Mouse (Mus musculus) midbrain, embryonic 11.5 days (tissue): ENCODE measurements around the gene Phox2a. TPM values are rescaled to one million over a fixed set of nuclear protein-coding genes. Genes with fewer than 3 reads are reported as not detected.

Experiments used
- ATAC-seq: fragments of 200-750 bp; cut with Nextera tagmentation; 2 replicates; pipeline ENCODE4 v1.8.0; 2017; ENCODE audit warnings: moderate TSS enrichment, moderate library complexity; ENCODE audit not compliant: low FRiP score
- DNase-seq: peaks from one replicate; pipeline ENCODE4 v3.0.0; 2015; ENCODE audit warnings: low spot score; ENCODE audit errors: missing footprints
- H3K27ac ChIP-seq: fragments of 300-500 bp; sonication (generic); 2 replicates; pipeline ENCODE4 v1.5.1; 2014; ENCODE audit warnings: low read depth, low read length
- H3K27me3 ChIP-seq: fragments of 300-500 bp; sonication (generic); 2 replicates; pipeline ENCODE4 v1.6.1; 2014; ENCODE audit warnings: mild to moderate bottlenecking, low read length, moderate library complexity, mixed read lengths; ENCODE audit not compliant: control insufficient read depth, insufficient read depth
- H3K36me3 ChIP-seq: fragments of 300-500 bp; sonication (generic); 2 replicates; pipeline ENCODE4 v1.6.1; 2014; ENCODE audit warnings: mild to moderate bottlenecking, low read length, moderate library complexity, mixed read lengths; ENCODE audit not compliant: control insufficient read depth, insufficient read depth
- H3K4me1 ChIP-seq: fragments of 300-500 bp; sonication (generic); 2 replicates; pipeline ENCODE4 v1.6.1; 2014; ENCODE audit warnings: low read length; ENCODE audit not compliant: control insufficient read depth, insufficient read depth
- H3K4me2 ChIP-seq: fragments of 300-500 bp; sonication (generic); 2 replicates; pipeline ENCODE4 v1.6.1; 2014; ENCODE audit warnings: mild to moderate bottlenecking, moderate library complexity
- H3K4me3 ChIP-seq: fragments of 300-500 bp; sonication (generic); 2 replicates; pipeline ENCODE4 v1.5.1; 2014; ENCODE audit warnings: low read depth, low read length
- H3K9ac ChIP-seq: fragments of 300-500 bp; sonication (generic); 2 replicates; pipeline ENCODE4 v1.6.1; 2014; ENCODE audit warnings: low read length
- H3K9me3 ChIP-seq: fragments of 300-500 bp; sonication (generic); 2 replicates; pipeline ENCODE4 v1.6.1; 2016; ENCODE audit warnings: low read length; ENCODE audit not compliant: control insufficient read depth
- WGBS: fragments of 180-500 bp; shearing (Covaris S2); extraction: QIAGEN DNeasy Blood & Tissue Kit; methylation state at CpG from one replicate; pipeline ENCODE4 v1.1.7; 2014; 5-methylcytosine and 5-hydroxymethylcytosine counted together
- polyA plus RNA-seq: library from polyadenylated mRNA; unstranded; fragments of >200 nt; fragmentation: Nextera tagmentation; extraction: Ambion mirVana; gene quantifications from 2 replicates; pipeline ENCODE4 v1.2.1, GENCODE M21; 2014

Phox2a gene
- polyA plus RNA-seq, 1 experiment from 2014 or later = 1.1 TPM

DNA sequence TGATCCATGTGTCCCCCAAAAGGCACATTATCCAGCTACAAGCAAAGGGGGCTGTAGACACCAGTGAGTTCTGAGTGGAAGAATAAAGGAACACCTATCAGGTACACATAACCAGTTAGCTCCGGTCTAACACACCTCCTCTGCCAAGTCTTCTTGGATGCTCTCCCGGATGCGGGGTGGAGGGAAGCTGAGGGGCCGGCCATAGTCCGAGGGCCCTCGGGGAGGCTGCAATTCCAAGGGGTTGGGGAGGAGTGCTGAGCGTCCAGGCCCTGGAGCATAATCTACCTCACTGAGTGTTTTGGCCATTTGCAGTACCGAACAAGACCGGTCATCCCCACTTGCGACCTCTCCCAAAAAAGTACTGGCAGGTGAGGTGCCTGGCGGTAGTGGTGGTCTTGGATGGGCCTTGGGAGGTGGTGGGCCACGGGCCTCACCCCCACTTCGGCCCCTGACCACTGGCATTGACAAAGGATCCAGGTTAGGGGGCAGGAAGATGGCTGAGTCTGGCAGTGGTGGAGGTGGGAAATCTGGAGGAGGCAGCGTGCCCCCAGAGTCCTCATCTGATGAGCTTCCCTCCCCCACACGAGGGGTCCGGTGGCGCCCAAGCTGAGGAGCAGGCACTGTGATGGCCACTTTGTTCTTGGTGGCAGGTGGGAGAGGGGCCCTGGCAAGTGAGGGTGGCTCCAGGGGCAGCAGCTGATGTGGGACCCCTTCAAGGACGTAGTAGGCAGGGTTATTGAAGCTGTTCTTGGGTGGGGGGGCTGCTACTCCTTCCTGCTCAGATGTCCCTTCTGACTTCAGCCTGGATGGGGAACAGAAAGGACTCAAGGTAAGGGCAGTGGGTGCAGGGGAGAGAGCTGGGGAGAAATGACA, 5.9 kb downstream of the Phox2a start:
- peaks cover 35% of the 10 kb centered on the region for H3K27me3 ChIP-seq
- ATAC-seq (no peak), DNase-seq (peak; percentile 87)
- H3K4me3 ChIP-seq = no peak overlapping the region
- H3K4me1 ChIP-seq = peaks cover 13% of the 10 kb centered on the region
- peaks cover 16% of the 10 kb centered on the region for H3K36me3 ChIP-seq
- no peak overlapping the region for H3K9ac ChIP-seq
- no peak overlapping the region for H3K4me2 ChIP-seq
- no peak overlapping the region for H3K27ac ChIP-seq
- 86% methylated on average over 18 of the region's 18 CpGs for WGBS
- no peaks in the 10 kb centered on the region for H3K9me3 ChIP-seq

DNA sequence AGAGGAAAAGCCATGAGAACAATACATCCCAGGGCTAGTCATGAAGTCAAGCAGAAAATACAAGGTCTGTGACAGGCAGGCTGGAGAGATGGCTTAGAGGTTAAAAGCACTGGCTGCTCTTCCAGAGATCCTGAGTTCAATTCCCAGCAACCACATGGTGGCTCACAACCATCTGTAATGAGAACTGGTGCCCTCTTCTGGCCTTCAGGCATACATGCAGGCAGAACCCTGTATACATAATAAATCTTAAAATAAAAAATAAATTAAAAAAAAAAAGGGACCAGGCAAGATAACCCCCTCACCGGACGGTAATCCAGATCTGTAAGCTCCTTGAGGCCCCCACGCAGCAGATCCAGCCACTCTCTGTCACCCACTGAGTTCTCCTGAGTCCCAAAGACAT, 12.3 kb downstream of the Phox2a start:
- Histone ChIP-seq H3K9me3 (no peaks in the 10 kb centered on the region), H3K36me3 (peaks cover 50% of the 10 kb centered on the region), H3K4me3 (no peak overlapping the region), H3K27me3 (no peaks in the 10 kb centered on the region), H3K9ac (no peak overlapping the region), H3K4me1 (peaks cover 15% of the 10 kb centered on the region; the same call in 1 of the 2 replicates), H3K27ac (no peak overlapping the region), H3K4me2 (no peak overlapping the region)
- DNase-seq (no peak), ATAC-seq (no peak)
- 92% methylated on average over 3 of the region's 3 CpGs for WGBS

DNA sequence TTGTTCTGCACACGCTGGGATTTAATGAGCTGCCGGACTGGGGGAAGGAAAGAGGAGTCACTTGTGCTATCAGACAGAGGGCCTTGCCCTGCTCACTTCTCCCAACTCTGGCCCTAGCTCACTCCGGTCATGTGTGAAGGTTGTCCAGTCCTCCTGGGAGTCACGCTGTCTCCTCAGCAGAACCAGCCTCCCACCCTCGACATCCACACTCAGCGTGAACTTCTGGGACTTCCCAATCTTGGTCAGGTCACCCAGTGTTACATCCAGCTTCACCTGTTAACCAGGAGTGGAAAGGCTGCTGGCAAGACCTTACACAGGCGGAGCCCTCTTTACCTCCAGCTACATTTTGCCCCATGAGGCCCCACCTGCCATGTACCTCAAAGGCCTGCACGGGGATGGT, 13.3 kb downstream of the Phox2a start:
- Histone ChIP-seq H3K27me3 (no peaks in the 10 kb centered on the region), H3K27ac (no peak overlapping the region), H3K9ac (no peak overlapping the region), H3K4me3 (no peak overlapping the region), H3K9me3 (no peaks in the 10 kb centered on the region), H3K4me1 (peaks cover 17% of the 10 kb centered on the region; the same call in 1 of the 2 replicates), H3K4me2 (no peak overlapping the region), H3K36me3 (peaks cover 42% of the 10 kb centered on the region)
- WGBS = 92% methylated on average over 8 of the region's 8 CpGs
- DNase-seq (peak; percentile 37), ATAC-seq (no peak)

DNA sequence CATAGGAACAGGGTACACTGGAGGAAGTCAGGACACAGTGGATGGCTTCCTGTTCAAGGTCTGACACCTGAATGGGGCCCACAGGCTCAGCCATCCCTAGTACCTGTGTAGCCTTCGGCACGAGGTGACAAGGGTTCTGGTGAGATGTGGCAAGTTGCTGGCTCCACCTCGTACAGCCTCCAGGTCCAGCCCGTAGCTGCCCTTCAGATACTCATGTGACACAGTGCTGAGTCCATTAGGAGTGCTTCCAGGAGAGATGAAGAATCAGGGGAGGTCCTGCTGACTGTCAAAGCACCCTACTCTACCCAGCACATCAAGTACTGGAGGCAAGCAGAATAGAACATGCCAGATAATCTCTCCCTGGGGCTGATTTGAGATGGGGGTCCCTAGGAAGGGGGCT, 14.3 kb downstream of the Phox2a start:
- H3K27ac ChIP-seq = no peak overlapping the region
- peaks cover 17% of the 10 kb centered on the region for H3K4me1 ChIP-seq
- no peaks in the 10 kb centered on the region for H3K27me3 ChIP-seq
- WGBS = 91% methylated on average over 4 of the region's 4 CpGs
- no peak overlapping the region for H3K4me3 ChIP-seq
- DNase-seq (peak; percentile 76), ATAC-seq (no peak)
- H3K9ac ChIP-seq = no peak overlapping the region
- H3K9me3 ChIP-seq = no peaks in the 10 kb centered on the region
- no peak overlapping the region for H3K4me2 ChIP-seq
- H3K36me3 ChIP-seq = peaks cover 38% of the 10 kb centered on the region

DNA sequence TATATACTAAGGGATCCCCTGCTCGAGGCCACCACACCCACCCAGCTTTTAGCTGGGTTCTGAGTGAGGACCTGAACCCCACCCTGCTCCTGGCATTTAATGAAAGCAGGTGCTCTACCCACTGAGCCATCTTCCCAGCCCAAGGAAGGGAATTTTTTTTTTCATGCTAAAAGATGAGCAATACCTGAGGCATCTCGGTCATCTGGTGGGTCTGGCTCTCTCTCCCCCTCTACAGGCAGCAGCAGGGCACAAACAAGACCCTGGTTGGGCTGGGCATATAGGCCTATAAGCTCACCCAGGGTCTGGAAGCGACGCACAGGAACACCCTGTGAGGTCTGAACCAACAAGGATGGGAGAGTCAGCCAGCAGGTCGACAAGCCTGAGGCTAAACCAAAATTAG, 15.2 kb downstream of the Phox2a start:
- Histone ChIP-seq H3K9ac (no peak overlapping the region), H3K27me3 (no peaks in the 10 kb centered on the region), H3K27ac (no peak overlapping the region), H3K4me1 (peaks cover 17% of the 10 kb centered on the region), H3K36me3 (peaks cover 36% of the 10 kb centered on the region), H3K4me3 (no peak overlapping the region), H3K9me3 (no peaks in the 10 kb centered on the region), H3K4me2 (no peak overlapping the region)
- ATAC-seq (no peak), DNase-seq (peak; percentile 21)
- WGBS = 74% methylated on average over 5 of the region's 5 CpGs

DNA sequence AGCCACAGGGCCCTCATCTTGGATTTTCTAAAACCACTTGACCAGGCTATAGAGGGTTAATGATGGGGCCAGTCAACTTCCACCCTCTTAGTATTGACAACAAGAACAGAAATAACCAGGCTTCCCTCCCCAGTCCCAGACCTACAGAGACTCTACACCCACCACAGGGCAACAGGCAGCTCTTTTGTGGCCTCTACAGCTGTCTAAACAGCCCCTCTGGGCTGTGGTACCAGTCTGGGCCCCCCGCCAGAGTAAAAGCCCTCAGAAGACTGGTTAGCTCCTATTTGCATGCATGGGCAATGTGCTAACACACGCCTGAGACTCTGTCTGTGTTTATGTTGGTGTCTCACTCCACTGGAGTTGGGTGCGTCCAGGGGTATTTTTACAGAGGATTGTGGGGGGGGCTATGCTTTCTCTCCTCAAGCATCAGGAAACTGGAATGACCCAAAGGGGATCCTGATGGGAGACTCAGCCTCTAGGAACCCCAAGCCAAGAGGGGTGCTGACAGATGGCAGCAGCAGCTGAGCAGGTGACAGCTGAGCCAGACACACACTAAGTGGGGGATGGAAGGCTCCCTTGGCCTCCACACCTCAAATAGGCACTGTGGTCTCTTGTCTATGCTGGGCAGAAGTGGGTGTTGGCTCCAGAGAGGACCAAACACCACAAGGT, 15.9 kb downstream of the Phox2a start:
- peaks cover 22% of the 10 kb centered on the region for H3K4me1 ChIP-seq
- no peaks in the 10 kb centered on the region for H3K9me3 ChIP-seq
- H3K27ac ChIP-seq = peak overlapping the region; percentile 59
- no peaks in the 10 kb centered on the region for H3K27me3 ChIP-seq
- DNase-seq (peak; percentile 81), ATAC-seq (no peak)
- peaks cover 33% of the 10 kb centered on the region for H3K36me3 ChIP-seq
- no peak overlapping the region; the same call in none of the 2 replicates for H3K4me2 ChIP-seq
- 57% methylated on average over 3 of the region's 3 CpGs for WGBS
- peak overlapping the region; percentile 36; the same call in 1 of the 2 replicates for H3K9ac ChIP-seq
- no peak overlapping the region for H3K4me3 ChIP-seq

DNA sequence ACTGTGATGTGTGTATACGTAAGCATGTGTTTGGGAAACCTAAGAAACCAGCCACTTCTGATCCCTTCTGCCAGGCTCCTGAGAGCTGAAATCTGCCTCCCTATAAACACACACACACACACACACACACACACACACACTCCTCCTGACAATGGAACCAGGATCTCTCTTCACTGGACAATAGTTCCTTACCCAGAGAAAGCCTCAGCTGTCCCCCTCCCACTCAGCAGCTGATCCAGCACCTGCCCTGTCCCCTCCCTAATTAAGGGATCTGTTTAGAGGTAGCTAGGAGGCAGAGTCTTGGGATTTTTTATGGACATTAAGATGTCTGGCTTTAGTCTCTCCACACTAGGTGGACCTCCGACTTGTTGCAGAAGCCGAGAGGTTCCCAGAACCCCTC, 16.8 kb downstream of the Phox2a start:
- Histone ChIP-seq H3K36me3 (peaks cover 30% of the 10 kb centered on the region), H3K9me3 (no peaks in the 10 kb centered on the region), H3K4me1 (peaks cover 22% of the 10 kb centered on the region), H3K9ac (peak overlapping the region; percentile 36; the same call in 1 of the 2 replicates), H3K27ac (no peak overlapping the region), H3K4me3 (0 out of 2 replicates have a peak overlapping the region, but pooled peaks have one; percentile 84), H3K27me3 (no peaks in the 10 kb centered on the region), H3K4me2 (peak overlapping the region; percentile 85)
- ATAC-seq (no peak), DNase-seq (peak; percentile 80)
- 51% methylated on average over 3 of the region's 3 CpGs for WGBS

DNA sequence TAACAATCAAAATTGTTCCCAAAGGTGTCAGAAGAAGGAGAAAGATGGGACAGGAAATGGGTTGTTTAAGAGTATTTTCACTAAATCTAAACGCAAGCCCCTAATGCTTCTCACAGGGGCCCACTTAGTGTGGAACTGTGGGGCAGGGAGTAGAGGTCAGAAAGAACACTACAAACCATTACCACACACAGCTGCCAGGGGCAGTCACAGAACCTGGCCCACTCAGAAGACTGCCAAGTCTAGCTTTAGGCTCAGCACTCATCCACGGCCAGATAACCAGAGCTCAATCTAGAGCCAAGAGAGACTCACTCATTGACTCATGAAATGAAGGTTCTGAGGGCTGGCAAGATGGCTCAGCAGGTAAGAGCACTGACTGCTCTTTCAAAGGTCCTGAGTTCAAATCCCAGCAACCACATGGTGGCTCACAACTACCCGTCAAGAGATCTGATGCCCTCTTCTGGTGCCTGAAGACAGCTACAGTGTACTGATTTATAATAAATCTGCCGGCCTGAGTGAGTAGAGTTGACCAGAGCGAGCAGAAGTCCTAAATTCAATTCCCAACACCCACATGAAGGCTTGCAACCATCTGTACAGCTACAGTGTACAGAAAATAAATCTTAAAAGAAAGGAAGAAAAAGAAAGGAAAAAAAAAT, 17.5 kb downstream of the Phox2a start:
- Histone ChIP-seq H3K4me2 (peak overlapping the region; percentile 85), H3K36me3 (peaks cover 23% of the 10 kb centered on the region), H3K9me3 (no peaks in the 10 kb centered on the region), H3K27ac (no peak overlapping the region), H3K9ac (peak overlapping the region; percentile 98), H3K4me1 (peaks cover 22% of the 10 kb centered on the region), H3K4me3 (peak overlapping the region; percentile 84), H3K27me3 (no peaks in the 10 kb centered on the region)
- DNase-seq (no peak), ATAC-seq (no peak)
- 51% methylated on average over 5 of the region's 5 CpGs for WGBS
